ENCODE assay signal across 9 mouse cellular contexts in the genomic region with DNA sequence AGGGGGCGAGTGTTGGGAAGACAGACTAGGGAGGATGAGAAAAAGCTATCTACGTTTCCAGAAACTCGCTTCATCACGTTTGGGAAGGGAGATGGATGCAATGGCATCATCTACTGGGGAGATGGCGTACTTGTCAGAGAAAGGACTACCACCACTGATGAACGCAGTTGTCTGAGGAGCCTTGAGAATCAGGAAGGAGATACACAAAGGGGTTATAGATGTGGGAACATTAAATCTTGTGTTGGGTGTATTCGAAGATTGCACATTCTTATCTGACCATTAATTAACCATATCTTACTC. TPM values are rescaled to one million over a fixed set of nuclear protein-coding genes. Genes with fewer than 3 reads are reported as not detected.
DNase-seq lines count a peak whose midpoint lies in the region; ATAC-seq and TF ChIP-seq lines count a peak whose summit lies in the region.
"Had no signal": no experiment of that assay in that cellular context is flagged by ENCODE, and none has a peak within 500 bp of the region (broad histone marks: within the 10 kb centered on the region; RNA-seq: fewer than 3 reads in every experiment).

No protein-coding gene starts in this region.

- 0 out of 2 replicates have a peak, but pooled peaks cover 12% of the 10 kb centered on the region for H3K36me3 ChIP-seq in lung, embryonic 14.5 days (ENCODE audit: insufficient read depth)
- H3K36me3 ChIP-seq in embryonic facial prominence, embryonic 12.5 days: no peaks in the 10 kb centered on the region
- no peaks in the 10 kb centered on the region for H3K36me3 ChIP-seq in intestine, embryonic 15.5 days
- no peaks in the 10 kb centered on the region for H3K36me3 ChIP-seq in myocyte (ENCODE audit: control insufficient read depth, insufficient read depth)

- peak; percentile 1 for DNase-seq in lung, embryonic 14.5 days
- no peak for DNase-seq in lung, postnatal 4 days
- DNase-seq in urinary bladder, postnatal 25 days (ENCODE audit: low spot score): no peak
- DNase-seq in adipocyte (ENCODE audit: low spot score): no peak
- no peak for DNase-seq in ovary, postnatal 14 days (ENCODE audit: low spot score)

- peaks cover 15% of the 10 kb centered on the region for H3K79me2 ChIP-seq in myocyte (ENCODE audit: control insufficient read depth, insufficient read depth)

- H3K27ac ChIP-seq in lung, embryonic 14.5 days (ENCODE audit: low read depth): no peak overlapping the region
- H3K27ac ChIP-seq in embryonic facial prominence, embryonic 12.5 days: no peak overlapping the region
- H3K27ac ChIP-seq in intestine, embryonic 15.5 days: no peak overlapping the region

- no peak for TF ChIP-seq CTCF in lung, embryonic 14.5 days (IDR thresholded peaks at IDR 0.05; ENCODE audit: low read depth)

- H3K4me3 ChIP-seq in lung, embryonic 14.5 days (ENCODE audit: low read depth, low read length): peak overlapping the region; percentile 56
- H3K4me3 ChIP-seq in embryonic facial prominence, embryonic 12.5 days: peak overlapping the region; percentile 57
- H3K4me3 ChIP-seq in intestine, embryonic 15.5 days (replicated peaks): peak overlapping the region; percentile 54
- H3K4me3 ChIP-seq in myocyte: peak overlapping the region; percentile 65

- H3K9ac ChIP-seq in lung, embryonic 14.5 days: peak overlapping the region; percentile 68
- H3K9ac ChIP-seq in embryonic facial prominence, embryonic 12.5 days: peak overlapping the region; percentile 66
- peak overlapping the region; percentile 64 for H3K9ac ChIP-seq in intestine, embryonic 15.5 days

- 16% methylated on average over 7 of the region's 7 CpGs for WGBS in lung, embryonic 14.5 days
- 31% methylated on average over 7 of the region's 7 CpGs for WGBS in embryonic facial prominence, embryonic 12.5 days
- WGBS in intestine, embryonic 15.5 days: 17% methylated on average over 7 of the region's 7 CpGs

- H3K9me3 ChIP-seq in lung, embryonic 14.5 days (ENCODE audit: low read depth, low read length): no peaks in the 10 kb centered on the region
- no peaks in the 10 kb centered on the region for H3K9me3 ChIP-seq in embryonic facial prominence, embryonic 12.5 days
- H3K9me3 ChIP-seq in intestine, embryonic 15.5 days: no peaks in the 10 kb centered on the region

- no peak overlapping the region for H3ac ChIP-seq in myocyte (ENCODE audit: control insufficient read depth, insufficient read length)

- peak overlapping the region; percentile 62 for H3K4me2 ChIP-seq in lung, embryonic 14.5 days
- peak overlapping the region; percentile 57 for H3K4me2 ChIP-seq in embryonic facial prominence, embryonic 12.5 days (replicated peaks)
- peak overlapping the region; percentile 46 for H3K4me2 ChIP-seq in intestine, embryonic 15.5 days (replicated peaks)
- H3K4me2 ChIP-seq in myocyte (ENCODE audit: low read depth): peak overlapping the region; percentile 82

- no peaks in the 10 kb centered on the region for H3K4me1 ChIP-seq in lung, embryonic 14.5 days (ENCODE audit: insufficient read depth)
- no peaks in the 10 kb centered on the region for H3K4me1 ChIP-seq in embryonic facial prominence, embryonic 12.5 days
- no peaks in the 10 kb centered on the region for H3K4me1 ChIP-seq in intestine, embryonic 15.5 days (replicated peaks)

- peak; percentile 35; the same call in 1 of the 2 replicates for ATAC-seq in lung, embryonic 14.5 days (ENCODE audit: insufficient read depth)
- no peak for ATAC-seq in embryonic facial prominence, embryonic 12.5 days (ENCODE audit: insufficient number of reproducible peaks, insufficient read depth, low FRiP score, low TSS enrichment)
- peak; percentile 42 for ATAC-seq in intestine, embryonic 15.5 days

- H3K27me3 ChIP-seq in lung, embryonic 14.5 days (ENCODE audit: insufficient read depth, low read length): no peaks in the 10 kb centered on the region; the same call in 1 of the 2 replicates
- H3K27me3 ChIP-seq in embryonic facial prominence, embryonic 12.5 days: no peaks in the 10 kb centered on the region
- H3K27me3 ChIP-seq in intestine, embryonic 15.5 days (replicated peaks): no peaks in the 10 kb centered on the region
- H3K27me3 ChIP-seq in myocyte (ENCODE audit: control insufficient read depth, insufficient read depth, insufficient read length): no peaks in the 10 kb centered on the region

- no peak for TF ChIP-seq POLR2A in myocyte (IDR thresholded peaks at IDR 0.05; ENCODE audit: insufficient read length, low read depth)

TF ChIP-seq in myocyte, 11 proteins besides CTCF, POLR2A, EP300 and RAD21:
- TF ChIP-seq USF1 (IDR thresholded peaks at IDR 0.05; ENCODE audit: low read depth) (no peak), E2F4 (IDR thresholded peaks at IDR 0.05; ENCODE audit: insufficient read depth) (no peak), MAX (IDR thresholded peaks at IDR 0.05; ENCODE audit: low read depth) (no peak), CEBPB (IDR thresholded peaks at IDR 0.05; ENCODE audit: insufficient read depth, poor library complexity, severe bottlenecking) (no peak), SRF (IDR thresholded peaks at IDR 0.05; ENCODE audit: control insufficient read depth, insufficient read length, low read depth) (no peak), MYOD1 (IDR thresholded peaks at IDR 0.05; ENCODE audit: control insufficient read depth in 1 of 3, insufficient read length in 2 of 3, low read depth in 2 of 3) (no peak), MYOG (IDR thresholded peaks at IDR 0.05; ENCODE audit: control insufficient read depth in 1 of 3, insufficient read depth in 1 of 3, insufficient read length in 2 of 3, low read depth in 2 of 3) (no peak), POLR2AphosphoS2 (IDR thresholded peaks at IDR 0.05; ENCODE audit: insufficient read length, low read depth) (no peak), TCF12 (IDR thresholded peaks at IDR 0.05; ENCODE audit: insufficient read depth, poor library complexity, severe bottlenecking) (no peak), TCF3 (IDR thresholded peaks at IDR 0.05; ENCODE audit: insufficient read length, low read depth) (no peak), REST (IDR thresholded peaks at IDR 0.05; ENCODE audit: insufficient read depth, insufficient read length) (no peak)

RNA-seq across cellular contexts. Expression of gene Armcx5, which starts 0.5 kb away (rescaled TPM):
- polyA plus RNA-seq in lung, embryonic 14.5 days (2014; fragmentation: Nextera tagmentation; extraction: Ambion mirVana): 8.8 and 9.1 TPM in 2 replicates
- polyA plus RNA-seq in embryonic facial prominence, embryonic 12.5 days (2016; fragmentation: Nextera tagmentation; extraction: Ambion mirVana): 14.0 and 14.1 TPM in 2 replicates
- 6.8 and 7.2 TPM in 2 replicates for polyA plus RNA-seq in intestine, embryonic 15.5 days (2015; fragmentation: Nextera tagmentation; extraction: Ambion mirVana)
- polyA plus RNA-seq in myocyte (2012; fragmentation: generic; extraction: Trizol): 1.7 TPM

RNA-seq across cellular contexts. Expression of gene Gprasp1, which starts 0.5 kb away (rescaled TPM):
- 44.0 and 44.4 TPM in 2 replicates for polyA plus RNA-seq in lung, embryonic 14.5 days (2014; fragmentation: Nextera tagmentation; extraction: Ambion mirVana)
- polyA plus RNA-seq in embryonic facial prominence, embryonic 12.5 days (2016; fragmentation: Nextera tagmentation; extraction: Ambion mirVana): 69.9 and 71.6 TPM in 2 replicates
- 27.7 and 30.0 TPM in 2 replicates for polyA plus RNA-seq in intestine, embryonic 15.5 days (2015; fragmentation: Nextera tagmentation; extraction: Ambion mirVana)
- 5.8 TPM for polyA plus RNA-seq in myocyte (2012; fragmentation: generic; extraction: Trizol)

RNA-seq across cellular contexts. Expression of gene Tmsb15a, which starts 17.9 kb away (rescaled TPM):
- polyA plus RNA-seq in lung, embryonic 14.5 days (2014; fragmentation: Nextera tagmentation; extraction: Ambion mirVana): not detected in 2 replicates
- not detected in 2 replicates for polyA plus RNA-seq in embryonic facial prominence, embryonic 12.5 days (2016; fragmentation: Nextera tagmentation; extraction: Ambion mirVana)
- polyA plus RNA-seq in intestine, embryonic 15.5 days (2015; fragmentation: Nextera tagmentation; extraction: Ambion mirVana): 0.67 TPM in 1 of 2 replicates, not detected in the other
- 0.25 TPM for polyA plus RNA-seq in myocyte (2012; fragmentation: generic; extraction: Trizol)
- polyA plus RNA-seq: frontal cortex, adult 2 months had no signal

RNA-seq across cellular contexts. Expression of gene Tcp11x2, which starts 49.4 kb away (rescaled TPM):
- polyA plus RNA-seq in lung, embryonic 14.5 days (2014; fragmentation: Nextera tagmentation; extraction: Ambion mirVana): not detected in 2 replicates
- polyA plus RNA-seq in embryonic facial prominence, embryonic 12.5 days (2016; fragmentation: Nextera tagmentation; extraction: Ambion mirVana): not detected in 2 replicates
- polyA plus RNA-seq in intestine, embryonic 15.5 days (2015; fragmentation: Nextera tagmentation; extraction: Ambion mirVana): not detected in 2 replicates
- 1.5 TPM for polyA plus RNA-seq in myocyte (2012; fragmentation: generic; extraction: Trizol)
- polyA plus RNA-seq: frontal cortex, adult 2 months had no signal

RNA-seq across cellular contexts. Expression of gene Bhlhb9, which starts 54.4 kb away (rescaled TPM):
- polyA plus RNA-seq in lung, embryonic 14.5 days (2014; fragmentation: Nextera tagmentation; extraction: Ambion mirVana): 52.1 and 55.7 TPM in 2 replicates
- polyA plus RNA-seq in embryonic facial prominence, embryonic 12.5 days (2016; fragmentation: Nextera tagmentation; extraction: Ambion mirVana): 74.7 and 74.9 TPM in 2 replicates
- polyA plus RNA-seq in intestine, embryonic 15.5 days (2015; fragmentation: Nextera tagmentation; extraction: Ambion mirVana): 32.6 and 35.7 TPM in 2 replicates
- polyA plus RNA-seq in myocyte (2012; fragmentation: generic; extraction: Trizol): 0.41 TPM
